Mouse (Mus musculus): ENCODE results near the gene Vmn2r27.

The Vmn2r27 gene

GRCm38 (mm10) chr6:124231756-124232155 lies at the start of gene Vmn2r27:
TSS of gene Vmn2r27 (minus strand) at chr6:124231856.
- CTCF ChIA-PET, result no interaction called here

GRCm38 (mm10) chr6:124278291-124278690 lies 46.6 kb upstream of the Vmn2r27 start:
- CTCF ChIA-PET, result no interaction called here

GRCm38 (mm10) chr6:124277641-124278040 lies 46.0 kb upstream of the Vmn2r27 start:
- CTCF ChIA-PET, result no interaction called here

GRCm38 (mm10) chr6:124273231-124273880 lies 41.7 kb upstream of the Vmn2r27 start:
- CTCF ChIA-PET, result no interaction called here

- CTCF ChIA-PET, result interaction anchor here (0.7 kb wide), 1 partner anchor 119 kb away, joined by 3 read pairs; no protein-coding TSS in a partner anchor
Measured at GRCm38 (mm10) chr6:124262696-124263095, 31.0 kb upstream of the Vmn2r27 start.

- CTCF ChIA-PET, result interaction anchor here (0.6 to 0.8 kb wide), 3 partner anchors 58 to 198 kb away, joined by 3 to 10 read pairs (median 4); no protein-coding TSS in a partner anchor
Measured at GRCm38 (mm10) chr6:124260198-124260931, 28.7 kb upstream of the Vmn2r27 start.

- CTCF ChIA-PET, result no interaction called here
Measured at GRCm38 (mm10) chr6:124255721-124256470, 24.2 kb upstream of the Vmn2r27 start.

GRCm38 (mm10) chr6:124202116-124202515 lies 29.5 kb downstream of the Vmn2r27 start:
- CTCF ChIA-PET, result interaction anchor here (0.6 to 0.7 kb wide), 2 partner anchors 59 to 252 kb away, joined by 3 to 6 read pairs; no protein-coding TSS in a partner anchor

GRCm38 (mm10) chr6:124168499-124169257 lies 63.0 kb downstream of the Vmn2r27 start:
- CTCF ChIA-PET, result no interaction called here

- CTCF ChIA-PET, result no interaction called here
Measured at GRCm38 (mm10) chr6:124166596-124166995, 65.1 kb downstream of the Vmn2r27 start.

- CTCF ChIA-PET, result no interaction called here
Measured at GRCm38 (mm10) chr6:124149808-124150207, 81.8 kb downstream of the Vmn2r27 start.
